ENCODE assay signal across 16 mouse cellular contexts in genomic region chr10:111654364-111655226, GRCm38 (mm10).
DNase-seq lines count a peak whose midpoint lies in the region; ATAC-seq lines count a peak whose summit lies in the region.
"Had no signal": no experiment of that assay in that cellular context is flagged by ENCODE, and none has a peak within 500 bp of the region (broad histone marks: within the 10 kb centered on the region; RNA-seq: fewer than 3 reads in every experiment).

No protein-coding gene starts in this region.

- H3K27me3 ChIP-seq in lung, embryonic 16.5 days (ENCODE audit: control insufficient read depth, insufficient read depth, low read depth, low read length): no peaks in the 10 kb centered on the region
- no peaks in the 10 kb centered on the region for H3K27me3 ChIP-seq in limb, embryonic 10.5 days (ENCODE audit: low read depth, poor library complexity, severe bottlenecking)
- H3K27me3 ChIP-seq: heart, embryonic 13.5 days; limb, embryonic 12.5 days had no signal

- H3K4me2 ChIP-seq in lung, embryonic 16.5 days (ENCODE audit: low read depth, low read length): no peak overlapping the region
- H3K4me2 ChIP-seq: heart, embryonic 13.5 days; hindbrain, embryonic 14.5 days; limb, embryonic 12.5 days had no signal

- DNase-seq in cerebellum, postnatal 25 days: peak; percentile 15 to 24
- DNase-seq in cerebellum, postnatal 4 days (ENCODE audit: low spot score in 2 of 2): no peak
- no peak for DNase-seq in lung, adult 18-20 months
- DNase-seq in NIH3T3 (ENCODE audit: low read depth): peak; percentile 32
- no peak for DNase-seq in limb, embryonic 10.5 days (ENCODE audit: low spot score)
- no peak for DNase-seq in retina, postnatal 1 day
- no peak for DNase-seq in heart, postnatal 4 days
- DNase-seq: cerebellum, adult 8-10 months; kidney, adult 2 months; thymus, postnatal 25 days had no signal

- H3K9ac ChIP-seq in lung, embryonic 16.5 days (ENCODE audit: low read length): no peak overlapping the region
- H3K9ac ChIP-seq: heart, embryonic 13.5 days; hindbrain, embryonic 14.5 days; limb, embryonic 12.5 days had no signal

- H3K27ac ChIP-seq in lung, embryonic 16.5 days (ENCODE audit: low read length): no peak overlapping the region
- H3K27ac ChIP-seq in limb, embryonic 10.5 days: 0 out of 2 replicates have a peak overlapping the region, but pooled peaks have one; percentile 31
- H3K27ac ChIP-seq: heart, embryonic 13.5 days; hindbrain, embryonic 14.5 days; limb, embryonic 12.5 days had no signal

- 0 out of 2 replicates have a peak, but pooled peaks have one; percentile 24 for ATAC-seq in lung, embryonic 16.5 days (ENCODE audit: low read depth)
- ATAC-seq: forebrain, embryonic 14.5 days had no signal

- no peaks in the 10 kb centered on the region for H3K36me3 ChIP-seq in lung, embryonic 16.5 days (ENCODE audit: control insufficient read depth, insufficient read depth, low read length)
- no peaks in the 10 kb centered on the region for H3K36me3 ChIP-seq in limb, embryonic 10.5 days
- H3K36me3 ChIP-seq: heart, embryonic 13.5 days; limb, embryonic 12.5 days had no signal

- H3K9me3 ChIP-seq in lung, embryonic 16.5 days (ENCODE audit: control insufficient read depth, low read length): 0 out of 2 replicates have a peak, but pooled peaks cover 2% of the 10 kb centered on the region
- H3K9me3 ChIP-seq in limb, embryonic 10.5 days (replicated peaks): no peaks in the 10 kb centered on the region
- H3K9me3 ChIP-seq: heart, embryonic 13.5 days; limb, embryonic 12.5 days; megakaryocyte, embryonic 14.5 days had no signal

- H3K4me3 ChIP-seq in lung, embryonic 16.5 days (ENCODE audit: low read length): no peak overlapping the region
- no peak overlapping the region for H3K4me3 ChIP-seq in limb, embryonic 10.5 days
- H3K4me3 ChIP-seq: heart, embryonic 13.5 days; limb, embryonic 12.5 days; megakaryocyte, embryonic 14.5 days had no signal

- H3K4me1 ChIP-seq in lung, embryonic 16.5 days (replicated peaks; ENCODE audit: control insufficient read depth, insufficient read depth, low read length): peaks cover 11% of the 10 kb centered on the region
- peaks cover 9% of the 10 kb centered on the region for H3K4me1 ChIP-seq in limb, embryonic 10.5 days
- H3K4me1 ChIP-seq: heart, embryonic 13.5 days had no signal

- WGBS in lung, embryonic 16.5 days: 70% methylated on average over 22 of the region's 22 CpGs
- 77% methylated on average over 22 of the region's 22 CpGs for WGBS in limb, embryonic 10.5 days

Comparison
In these comparisons a context has a peak if more than half of its experiments do, and no peak if none do; other contexts are left out.
1. DNase-seq: peak in cerebellum, postnatal 25 days (2 of 2) and NIH3T3 (single experiment); none in cerebellum, postnatal 4 days (0 of 2), lung, adult 18-20 months (0 of 2), limb, embryonic 10.5 days (single experiment), retina, postnatal 1 day (single experiment) and heart, postnatal 4 days (single experiment).